Mouse (Mus musculus): ENCODE measurements around the gene Camk2d. TPM values are rescaled to one million over a fixed set of nuclear protein-coding genes. Genes with fewer than 3 reads are reported as not detected.
A peak's percentile ranks its signal among the peaks of the same experiment; 100 is the strongest.

The Camk2d gene
- total RNA-seq, 2 experiments from 2014 or later: 176 to 181 TPM

- intact Hi-C loops (cut with DNase I): no loop called here
- DNase-seq (ENCODE audit: extremely low spot score in 1 of 2, low spot score in 2 of 2): no peak
- no peak overlapping the region; the same call in 1 of the 2 replicates for H3K27ac ChIP-seq
- no peak overlapping the region for H3K4me3 ChIP-seq
- no peak for TF ChIP-seq CTCF (IDR thresholded peaks at IDR 0.05)
Measured at GRCm38 (mm10) chr3:126670413-126670812, 74.3 kb downstream of the Camk2d start.

- Histone ChIP-seq H3K4me3 (no peak overlapping the region), H3K27ac (peak overlapping the region; percentile 16; the same call in 1 of the 2 replicates)
- intact Hi-C loops (cut with DNase I): no loop called here
- TF ChIP-seq CTCF (IDR thresholded peaks at IDR 0.05): no peak
- no peak for DNase-seq (ENCODE audit: extremely low spot score in 1 of 2, low spot score in 2 of 2)
Measured at GRCm38 (mm10) chr3:126671292-126671691, 75.2 kb downstream of the Camk2d start.

GRCm38 (mm10) chr3:126681051-126681450 lies 84.9 kb downstream of the Camk2d start:
- no peak for TF ChIP-seq CTCF (IDR thresholded peaks at IDR 0.05)
- DNase-seq (ENCODE audit: extremely low spot score in 1 of 2, low spot score in 2 of 2): no peak
- Histone ChIP-seq H3K4me3 (no peak overlapping the region), H3K27ac (no peak overlapping the region)
- intact Hi-C loops (cut with DNase I): no loop called here

- intact Hi-C loops (cut with DNase I): no loop called here
- no peak overlapping the region for H3K4me3 ChIP-seq
- no peak for DNase-seq (ENCODE audit: extremely low spot score in 1 of 2, low spot score in 2 of 2)
- TF ChIP-seq CTCF (IDR thresholded peaks at IDR 0.05): no peak
- H3K27ac ChIP-seq: no peak overlapping the region
Measured at GRCm38 (mm10) chr3:126681996-126682395, 85.9 kb downstream of the Camk2d start.

GRCm38 (mm10) chr3:126685363-126685762 lies 89.3 kb downstream of the Camk2d start:
- H3K27ac ChIP-seq: no peak overlapping the region
- intact Hi-C loops (cut with DNase I): no loop called here
- DNase-seq (ENCODE audit: extremely low spot score in 1 of 2, low spot score in 2 of 2): no peak
- H3K4me3 ChIP-seq: no peak overlapping the region
- TF ChIP-seq CTCF (IDR thresholded peaks at IDR 0.05): no peak

GRCm38 (mm10) chr3:126687150-126687549 lies 91.0 kb downstream of the Camk2d start:
- Histone ChIP-seq H3K27ac (no peak overlapping the region), H3K4me3 (no peak overlapping the region)
- intact Hi-C loops (cut with DNase I): no loop called here
- no peak for TF ChIP-seq CTCF (IDR thresholded peaks at IDR 0.05)
- no peak for DNase-seq (ENCODE audit: extremely low spot score in 1 of 2, low spot score in 2 of 2)

GRCm38 (mm10) chr3:126688516-126688915 lies 92.4 kb downstream of the Camk2d start:
- H3K27ac ChIP-seq: no peak overlapping the region
- no peak for TF ChIP-seq CTCF (IDR thresholded peaks at IDR 0.05)
- DNase-seq (ENCODE audit: extremely low spot score in 1 of 2, low spot score in 2 of 2): no peak
- H3K4me3 ChIP-seq: no peak overlapping the region
- intact Hi-C loops (cut with DNase I): no loop called here

GRCm38 (mm10) chr3:126690627-126691505 lies 94.8 kb downstream of the Camk2d start:
- H3K27ac ChIP-seq: no peak overlapping the region
- H3K4me3 ChIP-seq: no peak overlapping the region
- intact Hi-C loops (cut with DNase I): no loop called here
- TF ChIP-seq CTCF (IDR thresholded peaks at IDR 0.05): no peak
- DNase-seq (ENCODE audit: extremely low spot score in 1 of 2, low spot score in 2 of 2): no peak

- H3K4me3 ChIP-seq: no peak overlapping the region
- intact Hi-C loops (cut with DNase I): no loop called here
- no peak overlapping the region for H3K27ac ChIP-seq
- DNase-seq (ENCODE audit: extremely low spot score in 1 of 2, low spot score in 2 of 2): no peak
- TF ChIP-seq CTCF (IDR thresholded peaks at IDR 0.05): no peak
Measured at GRCm38 (mm10) chr3:126691565-126691964, 95.5 kb downstream of the Camk2d start.

GRCm38 (mm10) chr3:126692797-126693196 lies 96.7 kb downstream of the Camk2d start:
- intact Hi-C loops (cut with DNase I): no loop called here
- no peak overlapping the region; the same call in 1 of the 2 replicates for H3K4me3 ChIP-seq
- DNase-seq (ENCODE audit: extremely low spot score in 1 of 2, low spot score in 2 of 2): no peak
- no peak overlapping the region for H3K27ac ChIP-seq
- TF ChIP-seq CTCF (IDR thresholded peaks at IDR 0.05): no peak

- Histone ChIP-seq H3K27ac (peak overlapping the region; percentile 42; the same call in 1 of the 2 replicates), H3K4me3 (peak overlapping the region; percentile 18)
- no peak for TF ChIP-seq CTCF (IDR thresholded peaks at IDR 0.05)
- intact Hi-C loops (cut with DNase I): no loop called here
- no peak for DNase-seq (ENCODE audit: extremely low spot score in 1 of 2, low spot score in 2 of 2)
Measured at GRCm38 (mm10) chr3:126693302-126693701, 97.2 kb downstream of the Camk2d start.

- Histone ChIP-seq H3K27ac (no peak overlapping the region), H3K4me3 (no peak overlapping the region)
- intact Hi-C loops (cut with DNase I): loop anchor here (2.0 kb wide), 1 partner anchor 99 kb away; the partner anchor contains the start of gene Camk2d
- DNase-seq (ENCODE audit: extremely low spot score in 1 of 2, low spot score in 2 of 2): peak; percentile 27 to 57
- TF ChIP-seq CTCF (IDR thresholded peaks at IDR 0.05): no peak
Measured at GRCm38 (mm10) chr3:126695456-126696293, 99.6 kb downstream of the Camk2d start.

Data from left cerebral cortex, adult 2 months (tissue).